Mouse (Mus musculus) urinary bladder, postnatal 25 days (tissue): ENCODE results near the gene Slc17a8.
"Not testable (repeated sequence)": the region's sequence is repeated elsewhere in the genome, so short reads cannot be mapped to it uniquely, and the experiment has no call there.

Experiments
- DNase-seq: peaks from one replicate; pipeline ENCODE4 v3.0.0; 2022; ENCODE audit warnings: low spot score

The Slc17a8 gene

DNA sequence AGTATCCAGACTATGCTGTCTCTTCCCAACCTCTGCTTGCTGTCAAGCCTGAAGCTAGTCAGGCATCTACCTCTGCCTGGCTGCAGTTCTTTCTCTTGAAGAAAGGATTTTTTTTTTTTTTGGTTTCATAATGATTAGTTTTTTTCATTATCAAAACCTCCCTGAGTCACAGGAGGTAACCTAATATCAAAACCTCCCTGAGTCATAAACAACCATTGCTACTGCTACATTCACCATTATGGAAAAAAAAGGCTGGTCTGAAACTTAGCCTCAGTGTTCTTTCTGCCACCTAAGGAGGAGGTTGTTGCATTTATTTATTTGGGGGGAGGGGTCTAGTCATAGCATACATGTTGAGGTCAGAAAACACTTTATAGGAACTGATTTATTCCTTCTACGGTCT lies 31.2 kb downstream of the Slc17a8 start:
- no peak for DNase-seq

DNA sequence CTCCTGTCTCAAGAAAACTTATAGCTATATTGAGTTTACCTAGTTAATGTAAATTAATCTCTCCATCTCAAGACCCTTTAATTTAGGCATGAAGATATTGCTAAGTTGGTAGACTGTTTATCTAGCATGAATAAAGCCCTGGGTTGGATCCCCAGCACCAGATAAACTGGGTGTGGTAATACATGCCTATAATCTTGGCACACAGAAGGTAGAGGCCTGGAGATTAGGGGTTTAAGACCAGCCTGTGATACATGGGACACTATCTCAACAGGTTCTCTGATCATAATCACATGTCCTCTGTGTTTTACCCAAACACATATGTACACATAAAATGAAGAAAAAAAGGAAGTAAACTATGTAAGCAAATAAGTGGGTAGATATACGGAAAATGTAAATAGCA lies 32.3 kb downstream of the Slc17a8 start:
- DNase-seq = no peak

- DNase-seq = no peak
Observed at GRCm38 (mm10) chr10:89584709-89585108, 36.3 kb downstream of the Slc17a8 start.

- DNase-seq = no peak
Observed at GRCm38 (mm10) chr10:89578801-89579200, 42.3 kb downstream of the Slc17a8 start.

DNA sequence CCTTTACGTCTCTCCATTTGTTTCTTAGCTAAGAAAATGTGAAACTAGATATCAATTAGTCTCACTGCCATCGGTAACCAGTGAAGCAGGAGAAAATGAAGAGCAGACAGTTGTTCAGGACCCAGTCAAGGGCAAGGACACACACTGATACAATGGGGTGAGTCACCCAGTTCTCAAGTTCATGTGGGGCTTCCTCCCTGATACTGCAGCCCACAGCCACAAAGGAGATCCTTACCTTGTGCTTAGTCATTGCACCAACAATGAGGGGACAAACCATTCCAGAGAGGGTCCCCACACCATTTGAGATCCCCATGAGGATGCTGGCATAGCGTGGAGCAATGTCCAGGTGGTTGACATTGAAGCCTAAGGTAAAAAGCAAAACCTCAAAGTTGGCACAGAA lies 43.4 kb downstream of the Slc17a8 start:
- no peak for DNase-seq

GRCm38 (mm10) chr10:89573421-89573820 lies 47.6 kb downstream of the Slc17a8 start:
- no peak for DNase-seq

- no peak for DNase-seq
Observed at GRCm38 (mm10) chr10:89572946-89573345, 48.1 kb downstream of the Slc17a8 start.

- DNase-seq = no peak
Observed at GRCm38 (mm10) chr10:89567391-89567790, 53.7 kb downstream of the Slc17a8 start.

- DNase-seq = no peak
Observed at GRCm38 (mm10) chr10:89565301-89566022, 55.6 kb downstream of the Slc17a8 start.

GRCm38 (mm10) chr10:89562113-89562512 lies 58.9 kb downstream of the Slc17a8 start:
- no peak for DNase-seq

- DNase-seq = no peak
Observed at GRCm38 (mm10) chr10:89559351-89559750, 61.7 kb downstream of the Slc17a8 start.

- not testable (repeated sequence) for DNase-seq
Observed at GRCm38 (mm10) chr10:89554885-89555284, 66.2 kb downstream of the Slc17a8 start.

DNA sequence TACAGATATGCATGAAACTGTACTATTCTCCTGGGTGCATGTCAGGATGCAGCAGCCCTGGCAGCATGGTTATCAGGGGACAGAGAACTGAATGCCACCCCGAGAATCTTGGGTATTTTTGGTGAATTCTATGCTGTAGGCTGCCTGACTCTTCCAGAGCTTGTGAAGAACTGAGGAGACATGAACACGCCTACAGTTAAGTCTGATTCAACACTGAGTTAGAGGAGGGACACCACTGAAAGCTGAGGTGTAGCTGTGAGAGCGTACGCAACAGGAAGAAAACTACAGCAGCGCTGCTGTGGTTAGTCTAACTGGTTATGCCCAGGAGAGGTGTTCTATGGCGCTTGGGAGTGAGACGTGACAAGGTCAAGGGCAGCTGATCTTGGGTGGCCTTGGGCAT lies 67.2 kb downstream of the Slc17a8 start:
- DNase-seq = not testable (repeated sequence)

- no peak for DNase-seq
Observed at GRCm38 (mm10) chr10:89553015-89553414, 68.0 kb downstream of the Slc17a8 start.

GRCm38 (mm10) chr10:89551657-89552056 lies 69.4 kb downstream of the Slc17a8 start:
- DNase-seq = no peak

DNA sequence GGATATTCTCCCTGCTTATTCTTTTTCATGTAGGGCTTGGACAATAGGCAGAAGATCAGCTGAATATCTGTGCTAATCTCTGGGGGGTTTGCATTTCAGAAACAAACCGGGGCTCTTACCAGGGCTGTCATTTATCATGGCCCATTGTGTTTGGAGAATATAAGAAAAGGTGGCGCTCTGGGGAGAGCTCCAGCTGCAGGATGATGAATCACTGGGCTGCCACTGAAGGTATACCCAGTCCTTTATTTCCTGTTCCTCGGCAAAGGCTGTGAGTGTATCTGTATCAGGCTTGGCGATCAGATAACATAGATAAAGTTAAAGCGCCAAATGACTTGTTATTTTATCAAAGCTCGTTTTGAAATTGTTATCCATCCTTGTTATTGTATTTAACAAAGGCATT lies 73.0 kb downstream of the Slc17a8 start:
- DNase-seq = no peak

DNA sequence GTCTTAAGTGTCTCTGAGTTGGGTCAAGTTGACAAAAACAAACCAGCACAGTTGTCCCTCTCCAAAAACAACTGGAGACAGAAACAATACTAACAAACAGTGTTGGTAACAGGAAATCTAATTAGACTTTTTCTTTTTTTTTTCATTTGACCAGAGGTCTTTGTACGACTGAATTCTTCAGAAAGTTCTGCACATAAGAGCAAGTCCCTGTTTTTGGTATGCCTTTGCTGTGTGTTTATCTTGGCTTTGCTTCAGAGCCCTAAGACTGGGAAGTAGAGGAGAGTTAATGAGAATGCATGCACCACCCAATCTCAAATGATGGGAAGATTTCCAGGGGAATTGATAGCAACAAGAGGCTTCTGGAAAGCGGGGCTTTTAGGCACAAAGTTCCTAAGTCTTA lies 74.1 kb downstream of the Slc17a8 start:
- no peak for DNase-seq

GRCm38 (mm10) chr10:89543867-89544266 lies 77.2 kb downstream of the Slc17a8 start:
- no peak for DNase-seq

DNA sequence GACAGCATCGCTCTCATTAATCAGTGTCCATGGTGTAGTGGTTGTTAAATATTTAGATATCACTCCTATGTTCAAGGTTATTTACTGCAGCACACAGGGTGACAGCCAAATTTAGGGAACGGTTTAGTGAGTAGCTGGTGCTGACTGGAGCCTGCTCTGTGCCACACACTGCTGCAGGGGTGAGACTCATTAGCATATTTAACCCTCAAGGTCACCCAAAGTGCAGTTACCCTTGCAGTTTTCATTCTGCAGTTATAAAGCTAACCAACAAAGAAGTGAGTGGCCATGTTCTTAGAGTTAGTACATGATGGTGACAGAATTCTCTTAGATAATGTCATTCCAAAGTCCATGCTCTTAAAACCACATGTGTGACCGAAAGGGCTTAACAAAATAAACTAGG lies 78.7 kb downstream of the Slc17a8 start:
- no peak for DNase-seq

DNA sequence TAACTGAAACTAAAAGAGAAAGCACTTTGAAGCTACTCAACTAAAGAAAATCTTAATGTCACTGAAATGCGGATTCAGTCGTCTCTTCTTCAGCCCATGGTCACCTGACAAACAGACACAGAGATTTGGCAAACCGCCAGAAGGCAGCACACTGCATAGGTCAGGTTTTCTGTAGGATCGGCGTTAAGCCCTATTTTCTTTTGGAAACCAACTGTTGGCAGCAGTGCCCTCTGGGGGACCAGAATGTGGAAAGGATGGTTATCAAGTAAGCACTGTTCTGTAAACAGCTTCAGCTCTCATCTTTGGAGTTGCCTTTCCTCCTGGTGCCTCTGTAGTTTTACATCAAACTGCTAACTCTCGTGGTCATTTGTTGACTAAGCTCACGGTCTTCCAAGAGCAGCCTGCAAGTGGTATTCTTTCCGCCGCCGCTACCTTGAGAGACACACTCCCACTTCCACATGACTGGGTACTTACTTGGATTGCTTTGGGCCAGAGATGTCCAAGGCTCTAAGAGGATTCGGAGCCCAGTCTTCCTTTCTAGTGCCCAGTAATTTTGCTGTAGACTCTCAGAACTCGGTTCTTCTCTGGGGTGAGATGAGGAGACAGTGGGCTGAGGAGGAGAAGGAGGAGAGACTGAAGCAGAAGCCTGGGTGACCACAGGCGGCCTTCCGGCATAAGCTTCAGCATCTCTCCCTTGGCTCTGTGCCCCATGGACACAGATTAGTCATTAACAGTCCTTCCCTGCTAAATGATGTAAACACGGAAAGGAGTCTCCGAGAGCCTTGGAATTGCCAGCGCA lies 87.9 kb downstream of the Slc17a8 start, which contains the start of gene Nr1h4:
Gene Nr1h4 (minus strand): TSS at position 657 of the 799 bp plus-strand sequence.
- DNase-seq = peak; percentile 45

DNA sequence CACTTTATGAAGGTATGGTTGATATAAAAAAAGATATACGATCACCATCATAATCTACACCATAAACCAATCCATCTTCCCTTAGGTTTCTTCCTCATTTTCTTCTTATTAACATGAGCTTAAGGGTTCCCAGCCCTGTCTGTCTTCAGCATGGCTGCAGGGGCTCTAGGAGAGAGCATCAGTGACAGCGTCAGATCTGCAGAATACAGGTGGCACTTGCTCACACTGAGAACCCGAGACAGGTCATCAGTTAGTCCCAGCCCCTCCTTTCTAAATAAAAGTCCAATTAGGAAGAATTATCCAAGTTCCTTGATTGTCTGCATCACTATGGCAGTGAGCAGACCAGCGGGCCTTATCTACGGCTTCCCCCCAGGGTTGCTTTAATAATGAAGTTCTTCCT lies 88.6 kb downstream of the Slc17a8 start:
- DNase-seq = no peak

DNA sequence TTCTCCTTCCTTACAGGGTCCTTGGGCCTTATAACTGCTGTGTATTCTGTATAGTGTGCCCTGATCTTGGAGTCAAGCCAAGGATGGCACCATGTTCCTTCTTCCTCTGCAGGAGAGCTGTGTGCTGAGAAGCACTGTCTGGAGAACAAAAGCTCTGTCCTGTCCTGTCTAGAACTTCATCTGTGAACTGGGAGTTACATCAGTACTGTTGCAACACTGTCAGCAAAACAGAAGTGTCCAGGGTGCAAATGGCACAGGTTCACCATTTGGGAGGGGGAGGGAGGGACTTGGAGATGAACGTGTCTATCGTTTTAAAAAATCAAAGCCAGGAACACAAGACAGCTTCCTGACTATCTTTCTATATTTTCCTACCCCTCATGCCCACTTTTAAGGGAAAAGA lies 89.1 kb downstream of the Slc17a8 start:
- no peak for DNase-seq

DNA sequence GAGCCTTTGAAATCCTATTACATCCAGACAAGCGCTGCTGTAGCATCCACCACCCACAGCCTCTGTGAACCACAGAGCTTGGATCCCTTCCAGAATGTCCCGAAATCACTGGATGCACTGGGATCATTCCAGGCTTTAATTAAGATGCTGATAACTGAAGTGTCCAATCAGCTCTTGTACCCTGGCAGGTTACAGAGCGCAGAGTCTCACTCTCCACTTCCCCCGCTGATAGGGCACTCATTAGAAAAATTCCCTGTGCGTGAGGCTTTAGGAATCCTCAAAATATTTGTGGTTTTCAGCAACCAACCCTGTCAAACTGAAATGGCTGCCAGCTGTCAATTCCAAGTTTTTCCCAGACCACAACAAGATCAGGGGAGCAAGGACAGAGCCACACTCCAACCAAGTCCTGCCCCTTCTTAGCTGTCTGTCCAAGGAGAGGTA lies 89.8 kb downstream of the Slc17a8 start:
- no peak for DNase-seq
